Comparison of ENCODE assay signal across 25 mouse cellular contexts in genomic region chr9:70022083-70022482, GRCm38 (mm10). TPM values are rescaled to one million over a fixed set of nuclear protein-coding genes. Genes with fewer than 3 reads are reported as not detected.
DNase-seq lines count a peak whose midpoint lies in the region; ATAC-seq lines count a peak whose summit lies in the region.
"Had no signal": no experiment of that assay in that cellular context is flagged by ENCODE, and none has a peak within 500 bp of the region (broad histone marks: within the 10 kb centered on the region; RNA-seq: fewer than 3 reads in every experiment).

No protein-coding gene starts in this region.

- peak overlapping the region; percentile 62; the same call in 1 of the 2 replicates for H3K27ac ChIP-seq in heart, embryonic 13.5 days (replicated peaks)
- H3K27ac ChIP-seq in stomach, embryonic 15.5 days: no peak overlapping the region
- H3K27ac ChIP-seq: limb, embryonic 13.5 days; midbrain, embryonic 10.5 days; neural tube, embryonic 12.5 days had no signal

- H3K4me1 ChIP-seq in heart, embryonic 13.5 days: peaks cover 22% of the 10 kb centered on the region
- H3K4me1 ChIP-seq in stomach, embryonic 15.5 days: no peaks in the 10 kb centered on the region
- H3K4me1 ChIP-seq: limb, embryonic 13.5 days; midbrain, embryonic 10.5 days; neural tube, embryonic 12.5 days had no signal

- no peaks in the 10 kb centered on the region for H3K9me3 ChIP-seq in heart, embryonic 13.5 days
- no peaks in the 10 kb centered on the region for H3K9me3 ChIP-seq in stomach, embryonic 15.5 days
- H3K9me3 ChIP-seq: G1E; limb, embryonic 13.5 days; midbrain, embryonic 10.5 days; neural tube, embryonic 12.5 days had no signal

- no peaks in the 10 kb centered on the region for H3K27me3 ChIP-seq in heart, embryonic 13.5 days (replicated peaks)
- no peaks in the 10 kb centered on the region for H3K27me3 ChIP-seq in stomach, embryonic 15.5 days (replicated peaks)
- H3K27me3 ChIP-seq: limb, embryonic 13.5 days; neural tube, embryonic 12.5 days had no signal

- H3K36me3 ChIP-seq in heart, embryonic 13.5 days: peaks cover 29% of the 10 kb centered on the region
- H3K36me3 ChIP-seq in stomach, embryonic 15.5 days: peaks cover 2% of the 10 kb centered on the region; the same call in 1 of the 2 replicates

- no peak for ATAC-seq in heart, embryonic 13.5 days (ENCODE audit: extremely low read depth, insufficient number of reproducible peaks, low FRiP score, low TSS enrichment)
- peak; percentile 53; the same call in 1 of the 2 replicates for ATAC-seq in stomach, embryonic 15.5 days (ENCODE audit: insufficient read depth, low FRiP score, low read depth)
- ATAC-seq: CD4-positive, CD25-positive, alpha-beta regulatory T cell, adult 4 months; forebrain, embryonic 14.5 days; hindbrain, embryonic 16.5 days had no signal

- DNase-seq in ovary, adult 18-20 months (ENCODE audit: low spot score): peak; percentile 65
- DNase-seq in ovary, postnatal 10 days (ENCODE audit: low spot score): no peak
- peak; percentile 34 for DNase-seq in heart, postnatal 25 days (ENCODE audit: low spot score)
- no peak for DNase-seq in adrenal gland, adult 2 months
- DNase-seq in B cell, adult 2 months: no peak
- DNase-seq in right cerebral cortex, postnatal 4 days: no peak
- DNase-seq: cerebellum, postnatal 10 days; embryo, embryonic 11 days; kidney, adult 2 months; kidney, postnatal 36 days; layer of hippocampus, adult 9-11 months; lung, postnatal 10 days; thymus, adult 18-20 months had no signal

- intact Hi-C loops in heart, postnatal 25 days (cut with DNase I): no loop called here

- no peak overlapping the region for H3K4me2 ChIP-seq in heart, embryonic 13.5 days
- no peak overlapping the region for H3K4me2 ChIP-seq in stomach, embryonic 15.5 days
- H3K4me2 ChIP-seq: limb, embryonic 13.5 days; neural tube, embryonic 12.5 days had no signal

- H3K4me3 ChIP-seq in heart, embryonic 13.5 days: no peak overlapping the region
- no peak overlapping the region for H3K4me3 ChIP-seq in stomach, embryonic 15.5 days (replicated peaks)
- H3K4me3 ChIP-seq: limb, embryonic 13.5 days; midbrain, embryonic 10.5 days; neural tube, embryonic 12.5 days had no signal

- WGBS in heart, embryonic 13.5 days: 59% methylated on average over 4 of the region's 4 CpGs
- 80% methylated on average over 4 of the region's 4 CpGs for WGBS in stomach, embryonic 15.5 days

- H3K9ac ChIP-seq in heart, embryonic 13.5 days: no peak overlapping the region
- no peak overlapping the region for H3K9ac ChIP-seq in stomach, embryonic 15.5 days
- H3K9ac ChIP-seq: limb, embryonic 13.5 days; neural tube, embryonic 12.5 days had no signal

RNA-seq across cellular contexts. Expression of gene Gtf2a2, which starts 9.7 kb away (rescaled TPM):
- polyA plus RNA-seq in heart, embryonic 13.5 days (2015; fragmentation: Nextera tagmentation; extraction: Ambion mirVana): 150 and 170 TPM in 2 replicates
- total RNA-seq in heart, postnatal 25 days (2021): 10 to 100 TPM; 51.3 to 58.7 TPM
- 197 and 205 TPM in 2 replicates for polyA plus RNA-seq in stomach, embryonic 15.5 days (2015; fragmentation: Nextera tagmentation; extraction: Ambion mirVana)
- 10 to 100 TPM; 63.1 to 70.9 TPM for total RNA-seq in adrenal gland, adult 2 months (2021)
- polyA plus RNA-seq in adrenal gland, adult 2 months (2012; rRNA removed): 11.8 and 16.3 TPM in 2 replicates

RNA-seq across cellular contexts. Expression of gene Gcnt3, which starts 15.8 kb away (rescaled TPM):
- not detected in 2 replicates for polyA plus RNA-seq in heart, embryonic 13.5 days (2015; fragmentation: Nextera tagmentation; extraction: Ambion mirVana)
- total RNA-seq in heart, postnatal 25 days (2021): under 1 TPM in 1 of 2 experiments, not detected in 1; 0.08 TPM
- 12.0 and 12.6 TPM in 2 replicates for polyA plus RNA-seq in stomach, embryonic 15.5 days (2015; fragmentation: Nextera tagmentation; extraction: Ambion mirVana)
- total RNA-seq in adrenal gland, adult 2 months (2021): under 1 TPM in 1 of 2 experiments, not detected in 1; 0.07 TPM
- not detected in 2 replicates for polyA plus RNA-seq in adrenal gland, adult 2 months (2012; rRNA removed)
- total RNA-seq: granulocyte monocyte progenitor cell, adult 5-6 weeks; left cerebral cortex, postnatal 10 days; monocyte, adult 5-6 weeks had no signal
- polyA plus RNA-seq: CD4-positive, CD25-positive, alpha-beta regulatory T cell, adult 4 months; forebrain, embryonic 14.5 days; G1E; hindbrain, embryonic 16.5 days; midbrain, embryonic 10.5 days; neural tube, embryonic 12.5 days had no signal

RNA-seq across cellular contexts. Expression of gene Bnip2, which starts 32.8 kb away (rescaled TPM):
- polyA plus RNA-seq in heart, embryonic 13.5 days (2015; fragmentation: Nextera tagmentation; extraction: Ambion mirVana): 99.8 and 114 TPM in 2 replicates
- total RNA-seq in heart, postnatal 25 days (2021): 100 to 1,000 TPM in 1 of 2 experiments, 10 to 100 TPM in 1; 97.7 to 108 TPM
- polyA plus RNA-seq in stomach, embryonic 15.5 days (2015; fragmentation: Nextera tagmentation; extraction: Ambion mirVana): 93.5 and 98.9 TPM in 2 replicates
- total RNA-seq in adrenal gland, adult 2 months (2021): 100 to 1,000 TPM in 1 of 2 experiments, 10 to 100 TPM in 1; 91.1 to 109 TPM
- polyA plus RNA-seq in adrenal gland, adult 2 months (2012; rRNA removed): 17.1 and 20.0 TPM in 2 replicates

Comparison
In these comparisons a context has a peak if more than half of its experiments do, and no peak if none do; other contexts are left out.
1. DNase-seq: peak in ovary, adult 18-20 months (single experiment) and heart, postnatal 25 days (single experiment); none in ovary, postnatal 10 days (single experiment), adrenal gland, adult 2 months (single experiment), B cell, adult 2 months (0 of 2) and right cerebral cortex, postnatal 4 days (single experiment).
2. RNA of gene Gcnt3, which starts 15.8 kb away (polyA plus RNA-seq): 12.0 to 12.6 TPM in stomach, embryonic 15.5 days; not detected in heart, embryonic 13.5 days and not detected in adrenal gland, adult 2 months; every median in the first group is over 10 times any median in the second.